10 mouse cellular contexts compared by ENCODE assay signal in the genomic region with DNA sequence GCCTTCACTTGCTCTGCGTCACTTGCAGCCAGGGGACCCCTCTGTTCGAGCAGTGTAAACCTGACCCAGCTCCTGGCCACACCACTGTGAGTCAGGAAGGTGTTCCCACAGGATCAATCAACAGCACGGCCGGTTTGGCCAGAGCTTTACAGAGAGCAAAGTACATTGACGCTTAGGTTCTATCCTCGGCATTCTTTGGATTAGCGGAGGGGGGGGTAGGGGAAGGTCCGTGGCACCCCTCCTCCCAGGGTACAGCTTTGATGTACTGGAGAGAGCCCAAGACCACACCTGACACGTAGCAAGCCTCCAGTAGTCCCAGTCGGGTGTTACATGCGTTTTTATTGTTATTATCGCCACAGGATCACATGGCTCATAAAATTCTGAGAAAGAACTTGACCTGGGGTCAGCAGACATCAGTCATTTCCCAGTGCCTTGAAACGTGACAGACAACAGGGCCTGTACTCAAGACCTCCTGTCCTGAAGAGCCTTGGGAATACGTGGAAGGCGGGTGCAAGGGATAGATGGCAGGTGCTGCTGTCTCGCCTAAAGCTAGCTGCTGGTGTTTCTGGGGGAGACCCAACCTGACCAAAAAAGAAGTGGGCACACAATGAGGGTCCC. TPM values are rescaled to one million over a fixed set of nuclear protein-coding genes. Genes with fewer than 3 reads are reported as not detected.
DNase-seq lines count a peak whose midpoint lies in the region; ATAC-seq and TF ChIP-seq lines count a peak whose summit lies in the region.
"Had no signal": no experiment of that assay in that cellular context is flagged by ENCODE, and none has a peak within 500 bp of the region (broad histone marks: within the 10 kb centered on the region; RNA-seq: fewer than 3 reads in every experiment).

No protein-coding gene starts in this region.

- peak; percentile 93 for ATAC-seq in intestine, embryonic 16.5 days
- ATAC-seq in limb, embryonic 11.5 days (ENCODE audit: insufficient number of reproducible peaks, low FRiP score, low TSS enrichment, low read depth), result peak; percentile 47; the same call in 1 of the 2 replicates
- ATAC-seq in liver, postnatal 0 days, result peak; percentile 95
- ATAC-seq in midbrain, embryonic 11.5 days (ENCODE audit: low FRiP score), result no peak
- no peak for ATAC-seq in megakaryocyte-erythroid progenitor cell, adult 5-6 weeks (replicated peaks; ENCODE audit: low FRiP score, low TSS enrichment, poor library complexity, severe bottlenecking)

- peak overlapping the region; percentile 42 for H3K4me2 ChIP-seq in intestine, embryonic 16.5 days (ENCODE audit: low read depth, low read length)
- no peak overlapping the region for H3K4me2 ChIP-seq in limb, embryonic 11.5 days (ENCODE audit: low read depth, severe bottlenecking)
- H3K4me2 ChIP-seq in liver, postnatal 0 days (ENCODE audit: low read depth, low read length), result no peak overlapping the region; the same call in 1 of the 2 replicates
- no peak overlapping the region for H3K4me2 ChIP-seq in midbrain, embryonic 11.5 days

- no peaks in the 10 kb centered on the region for H3K9me3 ChIP-seq in intestine, embryonic 16.5 days (ENCODE audit: control insufficient read depth, low read length)
- no peaks in the 10 kb centered on the region for H3K9me3 ChIP-seq in limb, embryonic 11.5 days (ENCODE audit: control insufficient read depth, low read length)
- no peaks in the 10 kb centered on the region for H3K9me3 ChIP-seq in liver, postnatal 0 days (ENCODE audit: low read length)
- no peaks in the 10 kb centered on the region for H3K9me3 ChIP-seq in midbrain, embryonic 11.5 days (ENCODE audit: control insufficient read depth, low read length)

- peak overlapping the region; percentile 45 for H3K9ac ChIP-seq in intestine, embryonic 16.5 days (ENCODE audit: low read depth, low read length)
- H3K9ac ChIP-seq in limb, embryonic 11.5 days (ENCODE audit: low read length), result no peak overlapping the region
- H3K9ac ChIP-seq in liver, postnatal 0 days (replicated peaks), result peak overlapping the region; percentile 28; the same call in 1 of the 2 replicates
- no peak overlapping the region for H3K9ac ChIP-seq in midbrain, embryonic 11.5 days (ENCODE audit: low read length)

- DNase-seq in kidney, adult 8-10 months, result peak; percentile 15 to 31
- peak; percentile 32 for DNase-seq in limb, embryonic 11.5 days (ENCODE audit: low spot score)
- peak; percentile 68 for DNase-seq in liver, postnatal 0 days
- no peak for DNase-seq in midbrain, embryonic 11.5 days (ENCODE audit: low spot score, missing footprints)
- no peak for DNase-seq in testis, postnatal 10 days (ENCODE audit: low spot score)
- DNase-seq: lung, postnatal 36 days; thymus, adult 18-20 months had no signal

- 0 out of 2 replicates have a peak, but pooled peaks have one; percentile 29 for TF ChIP-seq EP300 in liver, postnatal 0 days (IDR thresholded peaks at IDR 0.05; ENCODE audit: low read depth)

- 0 out of 2 replicates have a peak overlapping the region, but pooled peaks have one; percentile 7 for H3K4me3 ChIP-seq in intestine, embryonic 16.5 days (ENCODE audit: low read length)
- H3K4me3 ChIP-seq in limb, embryonic 11.5 days (ENCODE audit: low read depth, low read length), result no peak overlapping the region
- no peak overlapping the region for H3K4me3 ChIP-seq in liver, postnatal 0 days (ENCODE audit: low read depth, low read length)
- no peak overlapping the region for H3K4me3 ChIP-seq in midbrain, embryonic 11.5 days (ENCODE audit: low read depth, low read length)
- H3K4me3 ChIP-seq: erythroblast, embryonic 14.5 days had no signal

- 47% methylated on average over 16 of the region's 16 CpGs for WGBS in intestine, embryonic 16.5 days
- 43% methylated on average over 16 of the region's 16 CpGs for WGBS in limb, embryonic 11.5 days
- 55% methylated on average over 16 of the region's 16 CpGs for WGBS in liver, postnatal 0 days (ENCODE audit: insufficient replicate concordance)
- 80% methylated on average over 16 of the region's 16 CpGs for WGBS in midbrain, embryonic 11.5 days

- TF ChIP-seq CTCF in liver, postnatal 0 days (IDR thresholded peaks at IDR 0.05; ENCODE audit: low read depth), result no peak

- H3K36me3 ChIP-seq in intestine, embryonic 16.5 days (ENCODE audit: control insufficient read depth, insufficient read depth, low read length), result no peaks in the 10 kb centered on the region
- no peaks in the 10 kb centered on the region for H3K36me3 ChIP-seq in limb, embryonic 11.5 days (ENCODE audit: control insufficient read depth, insufficient read depth, low read length)
- H3K36me3 ChIP-seq in liver, postnatal 0 days (replicated peaks; ENCODE audit: insufficient read depth, low read length), result no peaks in the 10 kb centered on the region
- no peaks in the 10 kb centered on the region for H3K36me3 ChIP-seq in midbrain, embryonic 11.5 days (ENCODE audit: control insufficient read depth, insufficient read depth, low read length)

- peak overlapping the region; percentile 97 for H3K27ac ChIP-seq in intestine, embryonic 16.5 days (ENCODE audit: low read length)
- H3K27ac ChIP-seq in limb, embryonic 11.5 days (replicated peaks; ENCODE audit: low read depth, low read length), result no peak overlapping the region
- peak overlapping the region; percentile 86 for H3K27ac ChIP-seq in liver, postnatal 0 days (ENCODE audit: low read depth)
- no peak overlapping the region for H3K27ac ChIP-seq in midbrain, embryonic 11.5 days (ENCODE audit: low read depth, low read length)

- no peaks in the 10 kb centered on the region for H3K27me3 ChIP-seq in intestine, embryonic 16.5 days (replicated peaks; ENCODE audit: control insufficient read depth, insufficient read depth, low read length)
- no peaks in the 10 kb centered on the region for H3K27me3 ChIP-seq in limb, embryonic 11.5 days (ENCODE audit: control insufficient read depth, insufficient read depth, low read length)
- H3K27me3 ChIP-seq in liver, postnatal 0 days (ENCODE audit: insufficient read depth, low read length), result no peaks in the 10 kb centered on the region
- no peaks in the 10 kb centered on the region for H3K27me3 ChIP-seq in midbrain, embryonic 11.5 days (ENCODE audit: control insufficient read depth, insufficient read depth, low read length)

- peaks cover 21% of the 10 kb centered on the region; the same call in 1 of the 2 replicates for H3K4me1 ChIP-seq in intestine, embryonic 16.5 days (ENCODE audit: control insufficient read depth, insufficient read depth, low read length)
- peaks cover 11% of the 10 kb centered on the region for H3K4me1 ChIP-seq in limb, embryonic 11.5 days (ENCODE audit: control insufficient read depth, insufficient read depth, low read length)
- peaks cover 6% of the 10 kb centered on the region; the same call in 1 of the 2 replicates for H3K4me1 ChIP-seq in liver, postnatal 0 days (ENCODE audit: insufficient read depth)
- H3K4me1 ChIP-seq in midbrain, embryonic 11.5 days (ENCODE audit: control insufficient read depth, insufficient read depth, low read length), result no peaks in the 10 kb centered on the region

RNA-seq across cellular contexts. Expression of gene Irs2, which starts 47.4 kb away (rescaled TPM):
- polyA plus RNA-seq in intestine, embryonic 16.5 days (2015; fragmentation: Nextera tagmentation; extraction: Ambion mirVana), result 4.4 and 4.7 TPM in 2 replicates
- polyA plus RNA-seq in limb, embryonic 11.5 days (2014; fragmentation: Nextera tagmentation; extraction: Ambion mirVana), result 8.3 and 9.3 TPM in 2 replicates
- polyA plus RNA-seq in liver, postnatal 0 days (2015; fragmentation: Nextera tagmentation; extraction: Ambion mirVana), result 4.4 and 5.7 TPM in 2 replicates
- polyA plus RNA-seq in midbrain, embryonic 11.5 days (2014; fragmentation: Nextera tagmentation; extraction: Ambion mirVana), result 5.2 and 6.2 TPM in 2 replicates
- 11.8 and 12.7 TPM in 2 replicates for total RNA-seq in megakaryocyte-erythroid progenitor cell, adult 5-6 weeks (2014; fragmentation: Nextera tagmentation)
- total RNA-seq in megakaryocyte-erythroid progenitor cell, adult 5-6 weeks (2017), result 4.3 and 6.5 TPM in 2 replicates

Comparison
In these comparisons a context has a peak if more than half of its experiments do, and no peak if none do; other contexts are left out.
1. ATAC-seq: peak in intestine, embryonic 16.5 days (single experiment), limb, embryonic 11.5 days (single experiment) and liver, postnatal 0 days (single experiment); none in midbrain, embryonic 11.5 days (single experiment) and megakaryocyte-erythroid progenitor cell, adult 5-6 weeks (single experiment).
2. H3K27ac ChIP-seq: peak in intestine, embryonic 16.5 days (single experiment) and liver, postnatal 0 days (single experiment); none in limb, embryonic 11.5 days (single experiment) and midbrain, embryonic 11.5 days (single experiment).
3. H3K9ac ChIP-seq: peak in intestine, embryonic 16.5 days (single experiment) and liver, postnatal 0 days (single experiment); none in limb, embryonic 11.5 days (single experiment) and midbrain, embryonic 11.5 days (single experiment).
4. DNase-seq: peak in kidney, adult 8-10 months (2 of 2), limb, embryonic 11.5 days (single experiment) and liver, postnatal 0 days (single experiment); none in midbrain, embryonic 11.5 days (single experiment) and testis, postnatal 10 days (single experiment).